Mouse (Mus musculus): ENCODE measurements at regions not wholly inside any gene's neighbourhood (a gene's known extent, or its start where the extent isn't known, plus 50 kb on each side); places are given as distances from the start of the nearest gene placed in this dataset.
"Not testable (repeated sequence)": the region's sequence is repeated elsewhere in the genome, so short reads cannot be mapped to it uniquely, and the experiment has no call there.

DNA sequence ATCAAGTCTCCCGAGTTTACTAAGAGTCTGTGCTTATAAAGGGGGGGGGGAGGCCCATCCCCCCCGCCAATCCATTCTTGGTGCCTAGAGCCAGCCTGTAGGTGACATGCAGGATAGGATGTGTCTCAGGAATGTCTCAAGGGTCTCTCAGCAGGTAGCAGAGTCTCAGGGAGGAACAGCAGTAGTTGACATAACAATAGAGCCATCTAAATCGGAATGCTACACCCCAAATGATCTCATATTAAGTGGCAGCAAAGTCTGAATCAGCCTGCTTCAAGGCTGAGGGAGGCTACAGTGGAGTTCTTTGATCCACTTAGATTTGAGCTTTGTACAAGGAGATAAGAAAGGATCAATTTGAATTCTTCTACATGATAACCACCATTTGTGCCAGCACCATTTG, 476.0 kb upstream of the Igfbp3 start:
- not testable (repeated sequence) for TF ChIP-seq CTCF (IDR thresholded peaks at IDR 0.05); POLR2A (IDR thresholded peaks at IDR 0.05; ENCODE audit: insufficient read depth, low read depth, low read length); EP300 (IDR thresholded peaks at IDR 0.05; ENCODE audit: insufficient read depth, low read depth, low read length)

Measured in heart, adult 2 months (tissue).